Mouse (Mus musculus) cerebral cortex, adult 2 months (tissue): Measurements from ENCODE around the gene Dcst1.

Experiments
- WGBS: fragments of 180-500 bp; shearing (Covaris S2); methylation state at CpG from one replicate; pipeline ENCODE4 v1.1.7; 2018; 5-methylcytosine and 5-hydroxymethylcytosine counted together

Dcst1 gene

GRCm38 (mm10) chr3:89332013-89332412 lies 33.0 kb downstream of the Dcst1 start:
- 56% methylated on average over 10 of the region's 10 CpGs for WGBS

DNA sequence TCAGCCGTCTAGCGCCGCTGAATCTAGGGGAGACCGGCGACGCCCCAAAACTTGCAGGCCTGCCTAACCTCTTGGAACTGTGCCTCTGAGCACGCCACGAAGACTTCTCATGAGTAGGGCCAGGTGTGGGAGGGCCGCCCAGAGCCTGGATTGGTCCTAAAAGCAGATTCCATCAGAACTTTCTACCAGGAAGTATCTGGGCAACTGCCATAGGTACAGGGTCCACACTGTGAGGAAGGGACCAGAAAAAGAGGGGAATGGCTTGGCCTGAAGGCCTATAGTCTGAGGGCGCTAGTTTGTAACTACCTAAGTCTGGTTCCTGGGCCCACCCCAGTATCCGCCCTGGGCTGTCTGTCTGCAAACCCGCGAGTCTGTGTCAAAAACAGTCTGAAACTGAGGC lies 33.5 kb downstream of the Dcst1 start:
- WGBS: 84% methylated on average over 13 of the region's 13 CpGs

- WGBS: 57% methylated on average over 10 of the region's 10 CpGs
These were observed 34.1 kb downstream of the Dcst1 start for GRCm38 (mm10) chr3:89330948-89331347.

DNA sequence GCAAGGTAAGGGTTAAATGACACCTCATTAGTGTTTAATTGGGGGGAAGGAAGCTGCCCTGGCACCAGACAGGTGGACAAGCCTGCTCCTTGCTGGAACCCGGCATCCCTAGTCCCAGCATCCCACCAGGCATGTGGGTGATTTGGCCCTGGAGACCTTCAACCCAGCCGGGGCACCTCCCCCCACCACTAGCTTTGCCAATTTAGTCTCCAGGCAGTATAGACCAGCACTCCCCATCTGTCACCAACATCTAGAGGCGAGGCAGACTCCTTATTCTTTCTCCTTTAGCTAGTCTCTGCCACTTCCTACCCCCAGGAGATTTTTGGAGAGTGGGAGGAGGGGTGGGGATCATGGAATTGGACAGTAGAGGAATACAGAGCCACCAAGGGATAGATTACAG lies 34.7 kb downstream of the Dcst1 start:
- whole genome bisulfite sequencing: 63% methylated on average over 3 of the region's 3 CpGs

GRCm38 (mm10) chr3:89328623-89329022 lies 36.4 kb downstream of the Dcst1 start:
- 69% methylated on average over 4 of the region's 4 CpGs for WGBS

DNA sequence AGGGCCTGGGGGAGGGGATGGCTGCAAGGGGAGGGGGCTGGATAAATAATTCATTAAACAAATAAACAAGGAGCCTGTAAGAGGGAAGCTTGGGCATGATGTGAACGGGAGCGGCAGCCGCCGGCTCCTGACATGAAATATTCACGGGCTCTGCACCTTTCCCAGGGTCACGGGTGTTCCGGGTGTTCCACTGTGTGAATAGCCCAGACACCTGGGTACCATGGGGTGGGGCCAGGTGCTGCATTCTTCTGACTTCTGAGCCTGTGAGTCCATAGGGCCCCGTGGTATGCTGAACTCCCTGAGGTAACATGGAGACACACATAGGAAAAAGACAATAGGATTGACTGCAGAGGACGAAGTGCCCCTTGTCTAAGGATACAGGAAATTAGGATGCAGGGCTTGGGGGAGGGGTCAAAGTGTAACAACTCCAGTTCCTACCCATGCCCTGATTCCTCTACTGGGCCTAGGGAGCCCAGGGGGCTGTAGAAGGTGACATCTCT lies 37.6 kb downstream of the Dcst1 start:
- WGBS: 75% methylated on average over 9 of the region's 9 CpGs

GRCm38 (mm10) chr3:89325882-89326281 lies 39.2 kb downstream of the Dcst1 start:
- WGBS: 97% methylated on average over 8 of the region's 8 CpGs

GRCm38 (mm10) chr3:89322514-89323165 lies 42.4 kb downstream of the Dcst1 start, which contains the start of gene Efna3:
TSS of gene Efna3 (minus strand) at chr3:89322965.
- WGBS: 1% methylated on average over 53 of the region's 53 CpGs

GRCm38 (mm10) chr3:89322131-89322500 lies 42.9 kb downstream of the Dcst1 start:
- 3% methylated on average over 14 of the region's 14 CpGs for WGBS

GRCm38 (mm10) chr3:89321183-89322130 lies 43.6 kb downstream of the Dcst1 start:
- 1% methylated on average over 62 of the region's 66 CpGs for WGBS

GRCm38 (mm10) chr3:89320581-89321182 lies 44.4 kb downstream of the Dcst1 start:
- 2% methylated on average over 41 of the region's 41 CpGs for WGBS

DNA sequence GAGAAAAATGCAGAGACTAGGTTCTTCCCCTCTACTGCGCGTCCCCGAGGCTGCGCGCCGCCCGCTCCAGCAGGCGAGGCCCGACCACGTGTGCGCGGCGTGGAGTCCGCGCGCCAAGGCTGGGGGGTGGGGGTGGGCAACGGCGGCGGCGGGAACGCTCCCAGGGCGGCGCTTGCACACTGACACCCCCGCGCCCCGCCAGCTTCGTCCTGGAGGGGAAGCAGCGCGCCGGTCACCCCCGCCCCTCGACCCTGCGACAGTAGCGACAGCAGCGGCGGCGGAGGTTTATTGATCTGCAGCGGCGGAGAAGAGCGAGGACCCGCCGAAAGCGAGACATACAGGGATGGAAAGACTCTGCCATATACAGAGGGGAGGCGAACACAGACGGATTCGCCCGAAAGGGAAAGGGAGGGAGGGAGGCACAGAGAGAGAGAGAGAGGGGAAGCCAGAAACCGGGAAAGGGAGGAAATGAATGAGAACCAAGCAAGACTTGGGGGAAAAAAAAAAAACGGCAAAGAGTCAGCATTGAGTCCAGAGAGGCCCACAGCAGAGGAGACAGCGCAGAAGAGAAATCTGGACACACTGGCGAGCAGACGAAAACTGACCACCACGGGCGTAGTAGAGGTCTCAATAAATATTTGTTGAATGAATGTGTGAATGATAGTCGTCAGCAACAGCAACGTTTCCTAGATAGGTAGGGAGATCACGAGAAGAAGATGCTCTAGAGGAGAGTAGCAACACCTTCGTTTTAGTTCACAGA lies 45.3 kb downstream of the Dcst1 start:
- WGBS: 1% methylated on average over 58 of the region's 58 CpGs

DNA sequence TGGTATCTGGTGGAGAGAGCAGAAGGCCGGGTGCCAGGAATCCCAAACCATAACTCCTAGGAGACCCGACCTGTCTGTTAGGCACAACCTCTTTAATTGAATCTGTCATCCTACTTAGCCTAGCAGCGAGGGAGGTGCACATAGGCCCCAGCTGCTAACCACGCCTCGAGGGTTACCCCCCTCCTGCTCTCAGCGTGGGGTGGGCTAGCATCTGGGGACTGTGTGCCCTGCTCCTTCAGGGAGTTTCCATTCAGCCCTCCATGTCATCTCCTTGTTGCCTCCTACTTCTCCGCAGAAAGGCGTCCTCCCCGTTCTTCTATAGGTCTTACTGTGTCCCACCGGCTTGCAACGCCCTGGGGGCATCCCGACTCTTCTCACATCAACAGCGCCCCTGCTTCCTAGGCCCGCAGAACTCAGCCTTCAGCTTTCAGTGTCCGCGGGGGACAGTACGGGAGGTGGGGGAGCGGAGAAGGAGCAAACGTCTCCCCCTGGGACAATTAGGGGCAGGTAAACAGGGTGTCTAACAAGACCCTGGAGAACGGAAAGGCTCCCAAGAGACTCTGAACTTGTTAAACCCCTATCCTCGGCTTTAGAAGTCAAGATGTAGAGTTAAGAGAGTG lies 46.0 kb downstream of the Dcst1 start:
- 20% methylated on average over 21 of the region's 21 CpGs for WGBS

- 71% methylated on average over 8 of the region's 8 CpGs for WGBS
These were observed 46.7 kb downstream of the Dcst1 start for GRCm38 (mm10) chr3:89318316-89318715.

GRCm38 (mm10) chr3:89317246-89317645 lies 47.8 kb downstream of the Dcst1 start:
- WGBS: 39% methylated on average over 5 of the region's 6 CpGs

DNA sequence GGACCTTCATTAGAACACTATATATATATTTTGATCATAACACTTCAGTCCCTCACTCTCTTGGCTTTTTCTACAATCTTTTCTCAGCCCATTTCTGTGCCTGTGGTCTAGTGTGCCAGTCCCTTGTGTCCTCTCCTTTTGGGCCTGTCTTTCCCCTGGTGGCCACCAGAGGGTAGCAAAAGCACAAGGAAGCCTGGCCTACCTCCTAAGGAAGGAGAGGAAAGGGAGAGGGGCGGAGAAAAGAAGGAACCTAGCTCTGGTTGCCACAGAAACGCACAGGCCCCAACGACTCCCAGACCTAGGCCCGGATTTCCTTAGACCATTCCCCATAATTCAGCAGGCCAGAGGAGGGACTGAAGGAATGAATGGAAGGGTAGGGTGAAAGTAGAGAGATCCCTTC lies 48.2 kb downstream of the Dcst1 start:
- 2% methylated on average over 4 of the region's 4 CpGs for WGBS

- 12% methylated on average over 40 of the region's 40 CpGs for WGBS
These were observed 48.9 kb downstream of the Dcst1 start for GRCm38 (mm10) chr3:89315930-89316831.

- WGBS: 7% methylated on average over 26 of the region's 26 CpGs
These were observed 49.7 kb downstream of the Dcst1 start for GRCm38 (mm10) chr3:89315195-89315929.

GRCm38 (mm10) chr3:89314791-89315190 lies 50.3 kb downstream of the Dcst1 start:
- 34% methylated on average over 2 of the region's 2 CpGs for WGBS
